Mouse (Mus musculus) lung, adult 2 months (tissue): ENCODE measurements around the gene Dnajc5. TPM values are rescaled to one million over a fixed set of nuclear protein-coding genes. Genes with fewer than 3 reads are reported as not detected.

Experiments
- DNase-seq: peaks from one replicate; pipeline ENCODE4 v3.0.0; 2022
- H3K4me1 ChIP-seq: fragments of 200-500 bp; 2 replicates; pipeline ENCODE4 v1.6.1; 2011; ENCODE audit warnings: low read length; ENCODE audit not compliant: control insufficient read depth, insufficient read depth
- H3K4me3 ChIP-seq: fragments of 200-500 bp; replicated peaks from 2 replicates; pipeline ENCODE3; 2011; ENCODE audit warnings: low read depth, mild to moderate bottlenecking, control low read depth, low read length; ENCODE audit errors: extremely low read depth
- CTCF ChIP-seq: fragments of 200-500 bp; IDR thresholded peaks from 2 replicates; pipeline ENCODE4 v1.5.1; 2011; ENCODE audit warnings: mild to moderate bottlenecking, low read length, control low read depth; ENCODE audit not compliant: insufficient read depth
- POLR2A ChIP-seq: fragments of 200-500 bp; IDR thresholded peaks from 2 replicates; pipeline ENCODE4 v1.6.1; 2011; ENCODE audit warnings: low read depth, mild to moderate bottlenecking, control low read depth, low read length, borderline replicate concordance; ENCODE audit errors: extremely low read depth
- WGBS: fragments of 180-500 bp; shearing (Covaris S2); methylation state at CpG from one replicate; pipeline ENCODE4 v1.1.7; 2018; 5-methylcytosine and 5-hydroxymethylcytosine counted together
- polyA plus RNA-seq: library from polyadenylated mRNA; depleted of rRNA; stranded (reverse); fragments of >200 nt; gene quantifications from 2 replicates; pipeline ENCODE4 v1.2.3, GENCODE M21; 2012

Gene Dnajc5
- polyA plus RNA-seq, 1 experiment: 76.4 TPM

GRCm38 (mm10) chr2:181583460-181584257 is 63.4 kb downstream of the Dnajc5 start:
- no peak for TF ChIP-seq POLR2A
- no peak for TF ChIP-seq CTCF
- DNase-seq: no peak
- H3K4me3 ChIP-seq: no peak overlapping the region
- WGBS: 86% methylated on average over 3 of the region's 3 CpGs
- no peaks in the 10 kb centered on the region for H3K4me1 ChIP-seq

DNA sequence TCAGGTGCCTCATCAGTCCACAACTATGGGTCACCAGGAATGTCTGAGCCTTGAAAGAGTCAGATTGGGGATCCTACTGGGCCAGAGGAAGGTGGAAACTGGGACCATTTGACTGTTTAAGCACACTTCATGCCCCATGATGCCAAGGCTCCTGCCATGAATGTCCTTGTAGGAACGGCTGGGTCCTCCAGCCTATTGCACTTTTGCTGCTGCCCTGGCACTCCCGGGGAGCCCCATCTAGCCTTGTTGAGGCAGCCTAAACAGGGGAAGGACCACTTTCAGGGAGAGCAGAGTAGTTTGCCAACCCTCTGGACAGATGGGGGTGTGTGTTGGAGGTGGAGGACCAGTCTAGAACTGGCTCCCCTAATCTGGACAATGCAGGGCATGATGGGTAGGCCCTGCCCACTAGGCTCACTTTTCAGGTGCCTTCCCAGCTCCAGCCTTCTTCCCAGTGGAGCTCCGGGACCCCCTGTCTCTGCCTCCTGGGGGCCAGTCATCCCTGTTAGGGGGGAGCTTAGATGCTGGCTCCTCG is 64.2 kb downstream of the Dnajc5 start, which contains the start of gene Uckl1:
Gene Uckl1 (minus strand): TSS at position 482 of the 532 bp plus-strand sequence.
- WGBS: 91% methylated on average over 4 of the region's 4 CpGs
- Histone ChIP-seq H3K4me3 (no peak within 1 kb of the TSS), H3K4me1 (no peaks in the 10 kb centered on the region)
- no peak for DNase-seq
- TF ChIP-seq CTCF: no peak

DNA sequence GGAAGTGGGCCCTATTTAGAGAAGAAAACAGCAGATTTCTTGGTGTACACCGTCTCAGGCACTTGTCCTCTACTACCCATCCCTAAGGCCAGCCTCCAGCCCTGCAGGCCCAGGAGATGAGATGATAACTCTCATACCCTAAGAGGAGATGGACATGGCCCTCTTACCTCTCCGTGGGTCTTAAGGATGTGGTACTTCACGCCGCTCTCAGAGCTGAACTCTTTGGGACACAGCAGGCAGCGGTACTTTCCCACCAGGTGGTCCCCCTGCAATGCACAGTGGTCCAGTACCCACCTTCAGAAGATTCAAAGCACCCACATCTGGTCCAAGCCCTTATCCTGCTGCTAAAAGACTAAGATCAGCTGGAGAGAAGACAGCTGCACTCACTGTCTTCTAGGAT is 65.2 kb downstream of the Dnajc5 start:
- no peak for TF ChIP-seq POLR2A
- TF ChIP-seq CTCF: no peak
- H3K4me3 ChIP-seq: no peak overlapping the region
- no peak for DNase-seq
- WGBS: 85% methylated on average over 5 of the region's 5 CpGs
- no peaks in the 10 kb centered on the region for H3K4me1 ChIP-seq

- WGBS: 96% methylated on average over 3 of the region's 3 CpGs
- Histone ChIP-seq H3K4me1 (no peaks in the 10 kb centered on the region), H3K4me3 (no peak overlapping the region)
- DNase-seq: no peak
- TF ChIP-seq CTCF: no peak
- TF ChIP-seq POLR2A: no peak
These were observed 65.8 kb downstream of the Dnajc5 start for GRCm38 (mm10) chr2:181586124-181586523.

DNA sequence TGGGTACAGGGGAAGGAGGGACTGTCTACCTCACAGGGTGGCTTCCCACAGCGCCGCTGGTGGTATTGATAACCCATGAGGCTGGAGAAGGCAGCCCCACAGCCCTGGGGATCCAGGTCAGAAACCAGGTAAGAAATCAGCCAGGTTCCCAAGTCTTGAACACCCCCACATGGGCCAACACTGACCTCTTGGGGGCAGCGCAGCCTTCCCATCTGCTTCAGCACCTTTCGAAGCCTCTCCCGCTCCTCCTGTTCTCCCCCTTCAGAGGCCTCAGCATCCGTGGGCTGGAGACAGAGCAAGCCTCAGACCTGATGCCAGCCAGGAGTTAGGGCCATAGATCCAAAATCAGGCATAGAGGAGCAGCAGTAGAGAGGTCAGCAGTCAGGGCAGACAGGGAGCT is 67.5 kb downstream of the Dnajc5 start:
- H3K4me3 ChIP-seq: no peak overlapping the region
- TF ChIP-seq POLR2A (no peak), CTCF (no peak)
- H3K4me1 ChIP-seq: no peaks in the 10 kb centered on the region
- WGBS: 85% methylated on average over 6 of the region's 6 CpGs
- no peak for DNase-seq

DNA sequence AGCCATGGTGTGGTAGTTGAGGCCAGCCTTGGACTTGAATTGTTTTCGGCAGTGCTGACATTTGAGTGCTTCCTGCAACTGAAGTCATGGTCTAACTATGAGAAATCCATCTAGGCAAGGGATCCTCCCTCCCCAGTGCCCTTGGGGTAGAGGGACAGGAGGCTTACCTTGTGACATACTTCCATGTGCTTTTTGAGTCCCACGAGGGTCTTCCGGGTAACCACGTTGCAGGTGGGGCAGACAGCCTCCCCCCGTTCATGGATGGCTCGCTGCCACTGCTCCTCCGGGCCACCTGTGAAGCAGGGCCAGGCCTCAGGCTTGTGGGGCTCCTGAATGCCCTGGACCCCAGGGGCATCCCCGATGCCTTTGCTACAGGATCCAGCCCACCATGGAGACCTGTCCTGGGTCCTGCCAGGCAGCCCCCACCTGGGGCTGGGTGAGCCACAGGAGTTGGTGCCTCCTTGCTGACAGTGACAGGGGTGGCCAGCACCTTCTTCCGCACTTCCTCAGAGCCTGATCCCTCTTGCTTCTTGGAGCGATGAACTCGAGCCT is 68.0 kb downstream of the Dnajc5 start:
- Histone ChIP-seq H3K4me1 (no peaks in the 10 kb centered on the region; the same call in 1 of the 2 replicates), H3K4me3 (no peak overlapping the region)
- no peak for DNase-seq
- TF ChIP-seq CTCF: no peak
- 87% methylated on average over 11 of the region's 11 CpGs for WGBS

GRCm38 (mm10) chr2:181589011-181589731 is 68.9 kb downstream of the Dnajc5 start:
- WGBS: 91% methylated on average over 10 of the region's 10 CpGs
- H3K4me3 ChIP-seq: no peak overlapping the region
- no peak for TF ChIP-seq POLR2A
- no peak for TF ChIP-seq CTCF
- no peaks in the 10 kb centered on the region; the same call in 1 of the 2 replicates for H3K4me1 ChIP-seq
- DNase-seq: no peak

DNA sequence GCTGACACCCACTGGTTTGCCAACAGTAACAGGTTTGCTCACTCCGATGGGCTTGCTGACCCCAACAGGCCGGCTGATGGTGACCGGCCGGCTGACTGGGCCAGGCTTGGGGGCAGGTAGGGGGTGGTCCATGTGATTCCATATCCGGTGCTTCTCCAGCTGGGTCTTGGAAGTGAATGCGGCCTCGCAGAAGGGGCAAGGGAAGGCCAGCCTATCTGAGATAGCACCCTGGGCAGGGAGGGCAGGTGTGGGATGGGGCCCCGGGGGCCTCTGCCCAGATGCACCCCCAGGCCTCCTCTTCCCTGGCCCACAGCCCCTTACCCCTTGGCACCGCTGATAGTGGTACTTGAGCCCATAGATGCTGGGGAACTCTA is 69.4 kb downstream of the Dnajc5 start:
- whole genome bisulfite sequencing: 94% methylated on average over 9 of the region's 9 CpGs
- H3K4me3 ChIP-seq: no peak overlapping the region
- TF ChIP-seq CTCF (no peak), POLR2A (no peak)
- DNase-seq: no peak
- no peaks in the 10 kb centered on the region; the same call in 1 of the 2 replicates for H3K4me1 ChIP-seq

DNA sequence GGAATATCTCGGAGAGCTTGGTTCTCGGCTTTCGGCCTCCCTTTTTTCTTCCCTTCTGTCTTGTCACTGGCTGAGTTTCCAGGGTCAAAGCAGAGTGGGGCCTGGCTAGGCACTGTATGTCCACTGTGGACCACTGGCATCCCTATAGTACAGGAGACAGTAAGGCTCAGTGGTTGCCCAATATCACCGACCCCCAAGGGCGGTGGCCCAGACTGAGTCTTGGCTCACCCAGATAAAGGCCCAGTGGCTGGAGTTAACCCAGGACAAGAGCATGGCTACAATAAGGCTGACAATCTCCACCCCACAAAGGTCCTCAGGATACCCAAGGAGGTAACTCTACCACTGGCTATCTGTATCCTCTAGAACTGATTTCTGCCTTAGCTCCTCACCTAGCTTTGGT is 70.2 kb downstream of the Dnajc5 start:
- Histone ChIP-seq H3K4me3 (no peak overlapping the region), H3K4me1 (no peaks in the 10 kb centered on the region; the same call in 1 of the 2 replicates)
- no peak for DNase-seq
- no peak for TF ChIP-seq CTCF
- no peak for TF ChIP-seq POLR2A
- WGBS: 93% methylated on average over 5 of the region's 5 CpGs
